Mouse (Mus musculus): ENCODE results near the gene Sprr2b. TPM values are rescaled to one million over a fixed set of nuclear protein-coding genes. Genes with fewer than 3 reads are reported as not detected.
"Not testable (repeated sequence)": the region's sequence is repeated elsewhere in the genome, so short reads cannot be mapped to it uniquely, and the experiment has no call there.

Gene Sprr2b
- not detected in 2 replicates for total RNA-seq (2014; rRNA removed)
- polyA plus RNA-seq (2012; rRNA removed): not detected in 2 replicates

DNA sequence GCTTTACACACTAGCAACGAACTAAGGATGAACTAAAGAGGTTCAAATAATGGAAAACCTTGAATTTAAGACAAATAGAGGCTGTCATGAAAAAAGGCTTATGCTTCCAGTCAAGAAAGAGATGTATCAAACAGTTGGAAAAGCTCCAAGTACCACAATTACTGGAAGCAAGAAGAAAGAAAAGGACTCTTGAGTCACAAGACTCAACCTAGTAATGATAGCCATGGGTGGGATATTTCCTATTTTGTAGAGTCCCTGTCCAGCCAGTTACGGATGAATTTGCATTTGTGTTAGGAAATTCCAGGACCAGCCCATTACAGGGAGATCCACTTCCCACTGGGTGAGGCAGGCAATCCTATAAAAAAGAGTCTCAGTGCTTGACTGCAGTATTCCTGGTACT lies at the start of gene Sprr2b:
TSS of gene Sprr2b (plus strand) at position 301 of the 400 bp plus-strand sequence.
- WGBS: 70% methylated on average over 2 of the region's 2 CpGs
- no peaks in the 10 kb centered on the region for H3K79me2 ChIP-seq (ENCODE audit: control insufficient read depth, insufficient read depth, low read length)
- TF ChIP-seq POLR2A (IDR thresholded peaks at IDR 0.05; ENCODE audit: extremely low read depth, insufficient read depth, low read length) (no peak), CTCF (IDR thresholded peaks at IDR 0.05; ENCODE audit: low read depth, low read length) (no peak)
- H3K36me3 ChIP-seq (ENCODE audit: control insufficient read depth, insufficient read depth, low read length): no peaks in the 10 kb centered on the region
- no peaks in the 10 kb centered on the region for H3K4me1 ChIP-seq (ENCODE audit: control insufficient read depth, insufficient read depth, low read length)
- no peaks in the 10 kb centered on the region for H3K27me3 ChIP-seq (ENCODE audit: control insufficient read depth, insufficient read depth, low read length)
- no peak within 1 kb of the TSS for H3K9ac ChIP-seq (ENCODE audit: low read depth, low read length)
- no peak for DNase-seq (ENCODE audit: extremely low read depth, low read depth, low spot score)
- no peak within 1 kb of the TSS for H3K4me3 ChIP-seq (ENCODE audit: insufficient read depth, low read depth, low read length)
- no peak within 1 kb of the TSS for H3K27ac ChIP-seq (replicated peaks; ENCODE audit: insufficient read depth, low read depth, low read length)

GRCm38 (mm10) chr3:92271414-92271985 lies 44.9 kb upstream of the Sprr2b start:
- not testable (repeated sequence) for H3K79me2 ChIP-seq (ENCODE audit: control insufficient read depth, insufficient read depth, low read length); H3K9ac ChIP-seq (ENCODE audit: low read depth, low read length); H3K4me3 ChIP-seq (ENCODE audit: insufficient read depth, low read depth, low read length); H3K36me3 ChIP-seq (ENCODE audit: control insufficient read depth, insufficient read depth, low read length); H3K27me3 ChIP-seq (ENCODE audit: control insufficient read depth, insufficient read depth, low read length); H3K27ac ChIP-seq (replicated peaks; ENCODE audit: insufficient read depth, low read depth, low read length); H3K4me1 ChIP-seq (ENCODE audit: control insufficient read depth, insufficient read depth, low read length); DNase-seq (ENCODE audit: extremely low read depth, low read depth, low spot score)
- WGBS: no CpG with 5 or more reads among the region's 4 CpGs

GRCm38 (mm10) chr3:92273504-92273903 lies 42.9 kb upstream of the Sprr2b start:
- not testable (repeated sequence) for H3K9ac ChIP-seq (ENCODE audit: low read depth, low read length); H3K27ac ChIP-seq (replicated peaks; ENCODE audit: insufficient read depth, low read depth, low read length); H3K4me1 ChIP-seq (ENCODE audit: control insufficient read depth, insufficient read depth, low read length); H3K36me3 ChIP-seq (ENCODE audit: control insufficient read depth, insufficient read depth, low read length); H3K4me3 ChIP-seq (ENCODE audit: insufficient read depth, low read depth, low read length); DNase-seq (ENCODE audit: extremely low read depth, low read depth, low spot score); H3K79me2 ChIP-seq (ENCODE audit: control insufficient read depth, insufficient read depth, low read length); H3K27me3 ChIP-seq (ENCODE audit: control insufficient read depth, insufficient read depth, low read length)

- H3K4me3 ChIP-seq (ENCODE audit: insufficient read depth, low read depth, low read length); H3K27ac ChIP-seq (replicated peaks; ENCODE audit: insufficient read depth, low read depth, low read length); H3K36me3 ChIP-seq (ENCODE audit: control insufficient read depth, insufficient read depth, low read length); DNase-seq (ENCODE audit: extremely low read depth, low read depth, low spot score); H3K4me1 ChIP-seq (ENCODE audit: control insufficient read depth, insufficient read depth, low read length); H3K9ac ChIP-seq (ENCODE audit: low read depth, low read length); H3K79me2 ChIP-seq (ENCODE audit: control insufficient read depth, insufficient read depth, low read length); H3K27me3 ChIP-seq (ENCODE audit: control insufficient read depth, insufficient read depth, low read length): not testable (repeated sequence)
- WGBS: no CpG with 5 or more reads among the region's 1 CpGs
These were observed 42.4 kb upstream of the Sprr2b start for GRCm38 (mm10) chr3:92274018-92274417.

- not testable (repeated sequence) for H3K79me2 ChIP-seq (ENCODE audit: control insufficient read depth, insufficient read depth, low read length); H3K27me3 ChIP-seq (ENCODE audit: control insufficient read depth, insufficient read depth, low read length); H3K36me3 ChIP-seq (ENCODE audit: control insufficient read depth, insufficient read depth, low read length); DNase-seq (ENCODE audit: extremely low read depth, low read depth, low spot score); H3K27ac ChIP-seq (replicated peaks; ENCODE audit: insufficient read depth, low read depth, low read length); H3K4me1 ChIP-seq (ENCODE audit: control insufficient read depth, insufficient read depth, low read length); H3K9ac ChIP-seq (ENCODE audit: low read depth, low read length); H3K4me3 ChIP-seq (ENCODE audit: insufficient read depth, low read depth, low read length)
These were observed 36.8 kb upstream of the Sprr2b start for GRCm38 (mm10) chr3:92279663-92280062.

GRCm38 (mm10) chr3:92280963-92281606 lies 35.3 kb upstream of the Sprr2b start:
- not testable (repeated sequence) for H3K27ac ChIP-seq (replicated peaks; ENCODE audit: insufficient read depth, low read depth, low read length); H3K9ac ChIP-seq (ENCODE audit: low read depth, low read length)

GRCm38 (mm10) chr3:92285101-92285500 lies 31.3 kb upstream of the Sprr2b start, which contains the start of gene Sprr2a3:
Gene Sprr2a3 (plus strand): TSS chr3:92285417.
- not testable (repeated sequence) for H3K9ac ChIP-seq (ENCODE audit: low read depth, low read length); H3K36me3 ChIP-seq (ENCODE audit: control insufficient read depth, insufficient read depth, low read length); H3K27me3 ChIP-seq (ENCODE audit: control insufficient read depth, insufficient read depth, low read length); H3K4me3 ChIP-seq (ENCODE audit: insufficient read depth, low read depth, low read length); H3K27ac ChIP-seq (replicated peaks; ENCODE audit: insufficient read depth, low read depth, low read length); DNase-seq (ENCODE audit: extremely low read depth, low read depth, low spot score); H3K4me1 ChIP-seq (ENCODE audit: control insufficient read depth, insufficient read depth, low read length); H3K79me2 ChIP-seq (ENCODE audit: control insufficient read depth, insufficient read depth, low read length)
- 91% methylated on average over 1 of the region's 1 CpGs for WGBS

More at GRCm38 (mm10) chr3:92280963-92281606, 35.3 kb upstream of the Sprr2b start:
- not testable (repeated sequence) for H3K4me3 ChIP-seq (ENCODE audit: insufficient read depth, low read depth, low read length); H3K79me2 ChIP-seq (ENCODE audit: control insufficient read depth, insufficient read depth, low read length); H3K36me3 ChIP-seq (ENCODE audit: control insufficient read depth, insufficient read depth, low read length); H3K27me3 ChIP-seq (ENCODE audit: control insufficient read depth, insufficient read depth, low read length); DNase-seq (ENCODE audit: extremely low read depth, low read depth, low spot score); H3K4me1 ChIP-seq (ENCODE audit: control insufficient read depth, insufficient read depth, low read length)
- WGBS: 21% methylated on average over 5 of the region's 12 CpGs

DNA sequence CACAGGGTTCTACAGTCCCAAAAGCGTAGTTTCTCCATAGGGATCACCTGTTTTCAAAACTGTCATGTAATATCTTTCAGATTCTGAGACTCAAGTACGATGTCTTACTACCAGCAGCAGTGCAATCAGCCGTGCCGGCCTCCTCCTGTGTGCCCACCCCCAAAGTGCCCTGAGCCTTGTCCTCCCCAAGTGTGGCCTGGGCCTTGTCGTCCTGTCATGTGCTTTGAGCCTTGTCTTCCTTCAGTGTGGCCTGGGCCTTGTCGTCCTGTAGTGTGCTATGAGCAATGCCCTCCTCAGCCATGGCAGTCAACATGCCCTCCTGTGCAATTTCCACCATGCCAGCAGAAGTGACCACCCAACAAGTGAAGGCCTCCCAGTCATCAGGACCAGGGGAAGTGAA lies 27.9 kb upstream of the Sprr2b start:
- H3K9ac ChIP-seq (ENCODE audit: low read depth, low read length); H3K4me1 ChIP-seq (ENCODE audit: control insufficient read depth, insufficient read depth, low read length); H3K27ac ChIP-seq (replicated peaks; ENCODE audit: insufficient read depth, low read depth, low read length); H3K79me2 ChIP-seq (ENCODE audit: control insufficient read depth, insufficient read depth, low read length); H3K4me3 ChIP-seq (ENCODE audit: insufficient read depth, low read depth, low read length); DNase-seq (ENCODE audit: extremely low read depth, low read depth, low spot score); H3K27me3 ChIP-seq (ENCODE audit: control insufficient read depth, insufficient read depth, low read length); H3K36me3 ChIP-seq (ENCODE audit: control insufficient read depth, insufficient read depth, low read length): not testable (repeated sequence)
- WGBS: 92% methylated on average over 6 of the region's 6 CpGs
